Mouse (Mus musculus) lung, postnatal 0 days (tissue): Measurements from ENCODE around the gene Htra1. TPM values are rescaled to one million over a fixed set of nuclear protein-coding genes. Genes with fewer than 3 reads are reported as not detected.

Experiments
- ATAC-seq: fragments of 200-750 bp; cut with Nextera tagmentation; 2 replicates; pipeline ENCODE4 v1.8.0; 2017; ENCODE audit warnings: moderate library complexity
- DNase-seq: peaks from one replicate; pipeline ENCODE4 v3.0.0-alpha.2; 2016; ENCODE audit warnings: low spot score
- H3K27ac ChIP-seq: fragments of 300-500 bp; sonication (generic); 2 replicates; pipeline ENCODE4 v1.5.1; 2014; ENCODE audit warnings: antibody characterized with exemption, mild to moderate bottlenecking, low read length, mixed read lengths
- H3K27me3 ChIP-seq: fragments of 300-500 bp; sonication (generic); replicated peaks from 2 replicates; pipeline ENCODE4 v1.6.1; 2014; ENCODE audit warnings: low read length, mixed read lengths; ENCODE audit not compliant: insufficient read depth
- H3K36me3 ChIP-seq: fragments of 300-500 bp; sonication (generic); 2 replicates; pipeline ENCODE4 v1.6.1; 2014; ENCODE audit warnings: low read length, mixed read lengths; ENCODE audit not compliant: insufficient read depth
- H3K4me1 ChIP-seq: fragments of 300-500 bp; sonication (generic); 2 replicates; pipeline ENCODE4 v1.6.1; 2014; ENCODE audit warnings: antibody characterized with exemption, low read depth, low read length, mixed read lengths; ENCODE audit not compliant: insufficient read depth
- H3K4me2 ChIP-seq: fragments of 300-500 bp; sonication (generic); replicated peaks from 2 replicates; pipeline ENCODE4 v1.6.1; 2014; ENCODE audit warnings: low read depth, mild to moderate bottlenecking, low read length, moderate library complexity, mixed read lengths
- H3K4me3 ChIP-seq: fragments of 300-500 bp; sonication (generic); 2 replicates; pipeline ENCODE4 v1.5.1; 2014; ENCODE audit warnings: low read depth, low read length
- H3K9ac ChIP-seq: fragments of 300-500 bp; sonication (generic); replicated peaks from 2 replicates; pipeline ENCODE4 v1.6.1; 2014; ENCODE audit warnings: low read depth, mild to moderate bottlenecking
- H3K9me3 ChIP-seq: fragments of 300-500 bp; sonication (generic); 2 replicates; pipeline ENCODE4 v1.6.1; 2016; ENCODE audit warnings: low read length, mixed read lengths
- CTCF ChIP-seq: IDR thresholded peaks from 2 replicates; pipeline ENCODE4 v1.5.1; 2016; ENCODE audit warnings: antibody characterized with exemption, mild to moderate bottlenecking
- EP300 ChIP-seq: IDR thresholded peaks from 2 replicates; pipeline ENCODE4 v1.6.1; 2016; ENCODE audit warnings: antibody characterized with exemption, mild to moderate bottlenecking, control low read depth
- WGBS: fragments of 180-500 bp; shearing (Covaris S2); extraction: QIAGEN DNeasy Blood & Tissue Kit; methylation state at CpG from one replicate; pipeline ENCODE4 v1.1.7; 2014; 5-methylcytosine and 5-hydroxymethylcytosine counted together
- polyA plus RNA-seq: library from polyadenylated mRNA; unstranded; fragments of >200 nt; fragmentation: Nextera tagmentation; extraction: Ambion mirVana; gene quantifications from 2 replicates; pipeline ENCODE4 v1.2.1, GENCODE M21; 2015

The Htra1 gene
- polyA plus RNA-seq, 1 experiment from 2014 or later: 44.6 TPM

- no peaks in the 10 kb centered on the region for H3K9me3 ChIP-seq
- H3K9ac ChIP-seq: no peak overlapping the region
- no peak overlapping the region for H3K27ac ChIP-seq
- WGBS: 69% methylated on average over 6 of the region's 6 CpGs
- no peak overlapping the region for H3K4me3 ChIP-seq
- DNase-seq (no peak), ATAC-seq (no peak)
- H3K27me3 ChIP-seq: no peaks in the 10 kb centered on the region
- TF ChIP-seq CTCF (no peak), EP300 (no peak)
- peaks cover 9% of the 10 kb centered on the region; the same call in 1 of the 2 replicates for H3K4me1 ChIP-seq
- no peak overlapping the region for H3K4me2 ChIP-seq
- no peaks in the 10 kb centered on the region for H3K36me3 ChIP-seq
Measured at GRCm38 (mm10) chr7:130966876-130967275, 31.0 kb downstream of the Htra1 start.

DNA sequence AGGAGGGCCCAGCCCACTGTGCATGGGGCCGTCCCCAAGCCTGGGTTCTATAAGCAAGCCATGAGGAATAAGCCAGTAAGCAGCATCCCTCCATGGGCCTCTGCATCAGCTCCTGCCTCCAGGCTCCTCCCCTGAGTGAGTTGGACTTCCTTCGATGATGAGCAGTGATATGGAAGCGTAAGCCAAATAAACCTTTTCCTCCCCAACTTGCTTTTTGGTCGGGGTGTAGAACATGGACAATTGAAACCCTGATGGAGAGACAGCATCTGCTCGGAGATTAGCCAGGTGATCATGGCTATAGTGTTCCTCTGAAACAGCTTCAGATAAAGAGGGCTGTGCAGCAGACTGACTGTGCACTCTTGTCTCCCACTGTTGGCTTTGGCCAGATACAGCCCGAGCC is 32.0 kb downstream of the Htra1 start:
- H3K4me1 ChIP-seq: peaks cover 9% of the 10 kb centered on the region; the same call in 1 of the 2 replicates
- H3K27me3 ChIP-seq: no peaks in the 10 kb centered on the region
- no peak overlapping the region for H3K27ac ChIP-seq
- H3K36me3 ChIP-seq: no peaks in the 10 kb centered on the region
- 71% methylated on average over 6 of the region's 6 CpGs for WGBS
- DNase-seq (no peak), ATAC-seq (no peak)
- no peak overlapping the region for H3K4me2 ChIP-seq
- TF ChIP-seq EP300 (no peak), CTCF (no peak)
- no peak overlapping the region for H3K4me3 ChIP-seq
- H3K9ac ChIP-seq: no peak overlapping the region
- H3K9me3 ChIP-seq: no peaks in the 10 kb centered on the region

GRCm38 (mm10) chr7:130968537-130968936 is 32.6 kb downstream of the Htra1 start:
- peak; percentile 57 for DNase-seq
- H3K4me2 ChIP-seq: no peak overlapping the region

GRCm38 (mm10) chr7:130969076-130969475 is 33.2 kb downstream of the Htra1 start:
- TF ChIP-seq EP300: no peak
- no peak for TF ChIP-seq CTCF
- Histone ChIP-seq H3K4me3 (no peak overlapping the region), H3K9ac (no peak overlapping the region), H3K27ac (no peak overlapping the region), H3K27me3 (no peaks in the 10 kb centered on the region), H3K9me3 (no peaks in the 10 kb centered on the region), H3K4me2 (no peak overlapping the region), H3K4me1 (peaks cover 9% of the 10 kb centered on the region; the same call in 1 of the 2 replicates), H3K36me3 (no peaks in the 10 kb centered on the region)
- ATAC-seq (no peak), DNase-seq (no peak)
- whole genome bisulfite sequencing: 67% methylated on average over 5 of the region's 5 CpGs

More at GRCm38 (mm10) chr7:130968537-130968936, 32.6 kb downstream of the Htra1 start:
- Histone ChIP-seq H3K36me3 (no peaks in the 10 kb centered on the region), H3K9ac (no peak overlapping the region), H3K27me3 (no peaks in the 10 kb centered on the region), H3K4me1 (peaks cover 9% of the 10 kb centered on the region; the same call in 1 of the 2 replicates), H3K27ac (no peak overlapping the region), H3K4me3 (no peak overlapping the region), H3K9me3 (no peaks in the 10 kb centered on the region)
- 28% methylated on average over 7 of the region's 7 CpGs for WGBS
- ATAC-seq: peak; percentile 59
- TF ChIP-seq CTCF: peak; percentile 59
- TF ChIP-seq EP300: no peak

DNA sequence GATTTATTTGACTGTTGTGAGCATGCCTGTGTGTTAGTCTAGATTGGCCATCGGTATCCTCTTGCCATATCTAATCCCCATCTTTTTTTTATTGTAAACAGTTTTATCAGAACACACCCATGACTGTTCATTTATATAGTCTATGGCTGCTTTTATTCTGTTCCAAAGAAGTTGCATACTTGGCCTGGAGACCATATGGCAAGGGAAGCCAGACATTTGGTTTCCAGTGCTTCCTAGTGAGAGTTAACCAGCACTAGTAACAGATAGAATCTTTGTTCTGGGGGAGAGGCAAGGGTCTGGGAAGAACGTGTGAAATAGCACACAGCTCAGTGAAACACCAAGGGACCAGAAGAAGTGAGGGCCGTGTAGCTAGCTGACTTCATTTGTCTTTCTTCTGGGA is 33.6 kb downstream of the Htra1 start:
- H3K9me3 ChIP-seq: no peaks in the 10 kb centered on the region
- ATAC-seq: no peak
- no peak for DNase-seq
- no peak overlapping the region for H3K27ac ChIP-seq
- no peak for TF ChIP-seq EP300
- H3K4me1 ChIP-seq: peaks cover 8% of the 10 kb centered on the region; the same call in 1 of the 2 replicates
- no peaks in the 10 kb centered on the region for H3K36me3 ChIP-seq
- no peak overlapping the region for H3K4me3 ChIP-seq
- H3K9ac ChIP-seq: no peak overlapping the region
- WGBS: 42% methylated on average over 3 of the region's 3 CpGs
- H3K4me2 ChIP-seq: no peak overlapping the region
- H3K27me3 ChIP-seq: no peaks in the 10 kb centered on the region

GRCm38 (mm10) chr7:130972767-130973166 is 36.9 kb downstream of the Htra1 start:
- Histone ChIP-seq H3K27me3 (no peaks in the 10 kb centered on the region), H3K9me3 (no peaks in the 10 kb centered on the region), H3K36me3 (no peaks in the 10 kb centered on the region), H3K4me2 (no peak overlapping the region), H3K27ac (no peak overlapping the region), H3K4me3 (no peak overlapping the region), H3K4me1 (peaks cover 12% of the 10 kb centered on the region), H3K9ac (no peak overlapping the region)
- TF ChIP-seq EP300 (no peak), CTCF (no peak)
- ATAC-seq: no peak
- WGBS: 81% methylated on average over 9 of the region's 9 CpGs
- DNase-seq: no peak
